ENCODE assay signal across 7 mouse cellular contexts in the genomic region with DNA sequence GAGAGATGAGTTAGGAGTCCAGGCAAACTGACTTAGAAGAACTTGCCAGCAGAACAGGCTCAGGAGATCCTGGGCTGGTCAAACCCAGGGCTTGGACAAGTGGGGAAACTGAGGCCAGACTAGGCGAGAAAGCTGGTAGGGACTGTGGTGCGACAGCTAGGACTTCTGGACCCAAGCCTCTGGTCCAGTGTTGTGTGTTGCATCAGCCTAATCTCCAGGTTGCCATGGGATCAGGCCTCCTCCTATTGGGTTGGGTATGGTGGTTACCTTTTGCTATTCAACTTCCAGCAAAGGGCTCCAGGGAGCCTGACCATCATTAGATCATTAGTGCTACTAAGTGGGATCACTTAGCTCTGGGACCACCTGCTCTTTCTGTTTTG. TPM values are rescaled to one million over a fixed set of nuclear protein-coding genes. Genes with fewer than 3 reads are reported as not detected.
DNase-seq lines count a peak whose midpoint lies in the region; ATAC-seq lines count a peak whose summit lies in the region.

No protein-coding gene starts in this region.

- ATAC-seq in erythroblast, adult 5-6 weeks (replicated peaks; ENCODE audit: low FRiP score, poor library complexity, severe bottlenecking), result peak; percentile 60
- no peak for ATAC-seq in limb, embryonic 13.5 days (ENCODE audit: low FRiP score, low read depth)
- no peak for ATAC-seq in stomach, embryonic 14.5 days (ENCODE audit: insufficient number of reproducible peaks, insufficient read depth, low FRiP score, low read depth)

- WGBS in limb, embryonic 13.5 days, result 68% methylated on average over 2 of the region's 2 CpGs
- 77% methylated on average over 2 of the region's 2 CpGs for WGBS in stomach, embryonic 14.5 days

- H3K4me2 ChIP-seq in limb, embryonic 13.5 days (replicated peaks), result peak overlapping the region; percentile 86
- H3K4me2 ChIP-seq in stomach, embryonic 14.5 days (replicated peaks; ENCODE audit: low read depth, low read length), result peak overlapping the region; percentile 61

- no peaks in the 10 kb centered on the region for H3K27me3 ChIP-seq in limb, embryonic 13.5 days
- no peaks in the 10 kb centered on the region for H3K27me3 ChIP-seq in stomach, embryonic 14.5 days (ENCODE audit: control insufficient read depth, insufficient read depth, low read length)

- no peaks in the 10 kb centered on the region for H3K9me3 ChIP-seq in limb, embryonic 13.5 days
- H3K9me3 ChIP-seq in stomach, embryonic 14.5 days (ENCODE audit: control insufficient read depth, low read depth, low read length), result no peaks in the 10 kb centered on the region

- H3K36me3 ChIP-seq in limb, embryonic 13.5 days, result no peaks in the 10 kb centered on the region
- no peaks in the 10 kb centered on the region for H3K36me3 ChIP-seq in stomach, embryonic 14.5 days (ENCODE audit: control insufficient read depth, insufficient read depth, low read length)

- no peak overlapping the region for H3K27ac ChIP-seq in limb, embryonic 13.5 days
- no peak overlapping the region for H3K27ac ChIP-seq in stomach, embryonic 14.5 days (ENCODE audit: low read length)

- H3K9ac ChIP-seq in limb, embryonic 13.5 days, result peak overlapping the region; percentile 84
- peak overlapping the region; percentile 67 for H3K9ac ChIP-seq in stomach, embryonic 14.5 days (replicated peaks; ENCODE audit: low read depth, low read length)

- DNase-seq in retina, adult 2 months (ENCODE audit: low read depth, low spot score), result peak; percentile 8
- DNase-seq in retina, embryonic 14.5 days (ENCODE audit: low spot score), result no peak
- no peak for DNase-seq in right cerebral cortex, adult 18-20 months
- no peak for DNase-seq in cerebellum, adult 9-11 months

- H3K4me3 ChIP-seq in limb, embryonic 13.5 days, result peak overlapping the region; percentile 79
- peak overlapping the region; percentile 61 for H3K4me3 ChIP-seq in stomach, embryonic 14.5 days (ENCODE audit: low read depth, low read length)

- H3K4me1 ChIP-seq in limb, embryonic 13.5 days, result peaks cover 13% of the 10 kb centered on the region
- H3K4me1 ChIP-seq in stomach, embryonic 14.5 days (ENCODE audit: control insufficient read depth, insufficient read depth, low read length), result no peaks in the 10 kb centered on the region

RNA-seq across cellular contexts. Expression of a gene that starts 0.9 kb away (rescaled TPM):
- 46.6 and 48.4 TPM in 2 replicates for total RNA-seq in erythroblast, adult 5-6 weeks (2015; ENCODE audit: low replicate concordance)
- 67.2 and 67.9 TPM in 2 replicates for total RNA-seq in erythroblast, adult 5-6 weeks (2017; ENCODE audit: low replicate concordance)
- 12.2 and 12.6 TPM in 2 replicates for polyA plus RNA-seq in limb, embryonic 13.5 days (2015; fragmentation: Nextera tagmentation; extraction: Ambion mirVana)
- 6.5 and 7.2 TPM in 2 replicates for polyA plus RNA-seq in stomach, embryonic 14.5 days (2014; fragmentation: Nextera tagmentation; extraction: Ambion mirVana)

RNA-seq across cellular contexts. Expression of a gene that starts 18.3 kb away (rescaled TPM):
- total RNA-seq in erythroblast, adult 5-6 weeks (2015; ENCODE audit: low replicate concordance), result not detected in 2 replicates
- 0.42 TPM in 1 of 2 replicates, not detected in the other for total RNA-seq in erythroblast, adult 5-6 weeks (2017; ENCODE audit: low replicate concordance)
- 0.29 and 0.51 TPM in 2 replicates for polyA plus RNA-seq in limb, embryonic 13.5 days (2015; fragmentation: Nextera tagmentation; extraction: Ambion mirVana)
- 0.25 and 0.87 TPM in 2 replicates for polyA plus RNA-seq in stomach, embryonic 14.5 days (2014; fragmentation: Nextera tagmentation; extraction: Ambion mirVana)

RNA-seq across cellular contexts. Expression of a gene that starts 33.5 kb away (rescaled TPM):
- 0.63 TPM in 1 of 2 replicates, not detected in the other for total RNA-seq in erythroblast, adult 5-6 weeks (2015; ENCODE audit: low replicate concordance)
- total RNA-seq in erythroblast, adult 5-6 weeks (2017; ENCODE audit: low replicate concordance), result 0.09 and 0.28 TPM in 2 replicates
- polyA plus RNA-seq in limb, embryonic 13.5 days (2015; fragmentation: Nextera tagmentation; extraction: Ambion mirVana), result 6.0 and 6.7 TPM in 2 replicates
- polyA plus RNA-seq in stomach, embryonic 14.5 days (2014; fragmentation: Nextera tagmentation; extraction: Ambion mirVana), result 22.0 and 22.3 TPM in 2 replicates

RNA-seq across cellular contexts. Expression of a gene that starts 36.3 kb away (rescaled TPM):
- total RNA-seq in erythroblast, adult 5-6 weeks (2015; ENCODE audit: low replicate concordance), result 21.5 and 31.8 TPM in 2 replicates
- total RNA-seq in erythroblast, adult 5-6 weeks (2017; ENCODE audit: low replicate concordance), result 46.3 and 55.2 TPM in 2 replicates
- polyA plus RNA-seq in limb, embryonic 13.5 days (2015; fragmentation: Nextera tagmentation; extraction: Ambion mirVana), result 124 and 130 TPM in 2 replicates
- 89.4 and 91.4 TPM in 2 replicates for polyA plus RNA-seq in stomach, embryonic 14.5 days (2014; fragmentation: Nextera tagmentation; extraction: Ambion mirVana)

RNA-seq across cellular contexts. Expression of a gene that starts 44.7 kb away (rescaled TPM):
- 125 and 138 TPM in 2 replicates for total RNA-seq in erythroblast, adult 5-6 weeks (2015; ENCODE audit: low replicate concordance)
- total RNA-seq in erythroblast, adult 5-6 weeks (2017; ENCODE audit: low replicate concordance), result 117 and 145 TPM in 2 replicates
- 19.6 and 22.9 TPM in 2 replicates for polyA plus RNA-seq in limb, embryonic 13.5 days (2015; fragmentation: Nextera tagmentation; extraction: Ambion mirVana)
- 46.6 and 55.7 TPM in 2 replicates for polyA plus RNA-seq in stomach, embryonic 14.5 days (2014; fragmentation: Nextera tagmentation; extraction: Ambion mirVana)
